In the genomic region with DNA sequence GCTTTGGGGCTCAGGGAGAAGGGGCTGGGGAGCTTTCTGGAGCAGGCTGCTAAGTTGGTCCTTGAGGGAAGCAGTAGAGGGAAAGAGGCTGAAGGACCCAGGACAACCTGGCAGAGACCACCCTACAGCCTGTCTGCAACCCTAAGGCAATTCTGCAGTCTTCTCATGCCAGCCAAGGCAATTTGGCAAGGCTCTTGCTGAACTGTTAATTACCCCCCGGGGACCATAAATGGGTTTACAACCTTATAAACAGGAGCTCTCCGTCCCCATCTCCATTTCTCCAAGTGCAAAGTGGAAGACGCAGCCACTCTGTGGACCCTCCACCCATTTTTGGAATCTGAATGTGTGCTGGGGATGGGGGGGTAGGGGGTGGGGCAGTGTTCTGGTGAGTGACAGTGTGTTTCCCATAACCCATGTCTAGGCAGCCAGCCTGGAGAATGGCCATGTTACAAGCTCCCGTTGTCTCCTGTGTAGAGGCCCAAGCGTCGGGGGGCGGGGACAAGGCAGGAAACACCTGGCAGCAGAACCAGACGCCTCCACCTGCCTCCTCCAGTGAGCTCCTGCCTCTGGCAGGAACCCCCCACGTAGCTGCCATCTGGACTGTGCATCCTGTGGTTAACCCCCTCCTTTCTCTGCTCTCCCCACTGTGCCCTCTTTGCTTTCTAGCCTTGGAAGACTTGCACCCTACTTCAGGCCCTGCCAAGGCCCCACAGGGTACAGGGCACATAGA, we compare ENCODE assay signal across 10 mouse cellular contexts. TPM values are rescaled to one million over a fixed set of nuclear protein-coding genes. Genes with fewer than 3 reads are reported as not detected.
DNase-seq lines count a peak whose midpoint lies in the region; ATAC-seq lines count a peak whose summit lies in the region.
"Had no signal": no experiment of that assay in that cellular context is flagged by ENCODE, and none has a peak within 500 bp of the region (broad histone marks: within the 10 kb centered on the region; RNA-seq: fewer than 3 reads in every experiment).

No protein-coding gene starts in this region.

- H3K27ac ChIP-seq in hindbrain, embryonic 10.5 days = peak overlapping the region; percentile 66
- H3K27ac ChIP-seq: midbrain, embryonic 12.5 days had no signal

- peaks cover 20% of the 10 kb centered on the region for H3K27me3 ChIP-seq in hindbrain, embryonic 10.5 days (ENCODE audit: insufficient read depth, poor library complexity, severe bottlenecking)
- H3K27me3 ChIP-seq: midbrain, embryonic 12.5 days had no signal

- no peak overlapping the region for H3K4me3 ChIP-seq in hindbrain, embryonic 10.5 days
- H3K4me3 ChIP-seq: midbrain, embryonic 12.5 days had no signal

- H3K4me1 ChIP-seq in hindbrain, embryonic 10.5 days (replicated peaks) = peaks cover 37% of the 10 kb centered on the region

- H3K9me3 ChIP-seq in hindbrain, embryonic 10.5 days = peaks cover 3% of the 10 kb centered on the region; the same call in 1 of the 2 replicates
- H3K9me3 ChIP-seq: midbrain, embryonic 12.5 days had no signal

- WGBS in hindbrain, embryonic 10.5 days = 46% methylated on average over 9 of the region's 9 CpGs

- peak; percentile 32 for DNase-seq in cerebellum, adult 11 months
- DNase-seq in testis, postnatal 14 days (ENCODE audit: low spot score) = peak; percentile 47
- DNase-seq in testis, postnatal 10 days (ENCODE audit: low spot score) = no peak
- peak; percentile 34 for DNase-seq in hindbrain, embryonic 10.5 days (ENCODE audit: low spot score)
- DNase-seq in thymus, adult 18-20 months = peak; percentile 92 to 96

- no peaks in the 10 kb centered on the region for H3K36me3 ChIP-seq in hindbrain, embryonic 10.5 days
- H3K36me3 ChIP-seq: midbrain, embryonic 12.5 days had no signal

- ATAC-seq in cerebellum, adult (ENCODE audit: insufficient number of reproducible peaks, low FRiP score, low TSS enrichment) = no peak
- peak; percentile 77 for ATAC-seq in megakaryocyte progenitor cell, adult 5-6 weeks (replicated peaks; ENCODE audit: poor library complexity)
- no peak for ATAC-seq in erythroid progenitor cell, adult 5-6 weeks (replicated peaks; ENCODE audit: low FRiP score, poor library complexity, severe bottlenecking)

RNA-seq across cellular contexts. Expression of gene Fam163b, which starts 20.5 kb away (rescaled TPM):
- 0.26 TPM in 2 replicates for polyA plus RNA-seq in hindbrain, embryonic 10.5 days (2016; fragmentation: Nextera tagmentation; extraction: Ambion mirVana)
- total RNA-seq in megakaryocyte progenitor cell, adult 5-6 weeks (2015) = not detected in 2 replicates
- total RNA-seq in megakaryocyte progenitor cell, adult 5-6 weeks (2017) = not detected in 2 replicates
- not detected in 2 replicates for total RNA-seq in erythroid progenitor cell, adult 5-6 weeks (2015; ENCODE audit: low replicate concordance)
- total RNA-seq in erythroid progenitor cell, adult 5-6 weeks (2017; ENCODE audit: low replicate concordance) = not detected in 2 replicates
- polyA plus RNA-seq: C2C12 had no signal

RNA-seq across cellular contexts. Expression of gene Adamtsl2, which starts 42.6 kb away (rescaled TPM):
- 4.0 and 7.0 TPM in 2 replicates for polyA plus RNA-seq in hindbrain, embryonic 10.5 days (2016; fragmentation: Nextera tagmentation; extraction: Ambion mirVana)
- total RNA-seq in megakaryocyte progenitor cell, adult 5-6 weeks (2015) = not detected in 2 replicates
- not detected in 2 replicates for total RNA-seq in megakaryocyte progenitor cell, adult 5-6 weeks (2017)
- not detected in 2 replicates for total RNA-seq in erythroid progenitor cell, adult 5-6 weeks (2015; ENCODE audit: low replicate concordance)
- not detected in 2 replicates for total RNA-seq in erythroid progenitor cell, adult 5-6 weeks (2017; ENCODE audit: low replicate concordance)

RNA-seq across cellular contexts. Expression of gene Dbh, which starts 43.2 kb away (rescaled TPM):
- polyA plus RNA-seq in hindbrain, embryonic 10.5 days (2016; fragmentation: Nextera tagmentation; extraction: Ambion mirVana) = 4.3 and 4.9 TPM in 2 replicates
- total RNA-seq in megakaryocyte progenitor cell, adult 5-6 weeks (2015) = not detected in 2 replicates
- not detected in 2 replicates for total RNA-seq in megakaryocyte progenitor cell, adult 5-6 weeks (2017)
- total RNA-seq in erythroid progenitor cell, adult 5-6 weeks (2015; ENCODE audit: low replicate concordance) = not detected in 2 replicates
- not detected in 2 replicates for total RNA-seq in erythroid progenitor cell, adult 5-6 weeks (2017; ENCODE audit: low replicate concordance)

RNA-seq across cellular contexts. Expression of gene Mymk, which starts 49.8 kb away (rescaled TPM):
- polyA plus RNA-seq in hindbrain, embryonic 10.5 days (2016; fragmentation: Nextera tagmentation; extraction: Ambion mirVana) = 0.11 and 0.29 TPM in 2 replicates
- not detected in 2 replicates for total RNA-seq in megakaryocyte progenitor cell, adult 5-6 weeks (2015)
- not detected in 2 replicates for total RNA-seq in megakaryocyte progenitor cell, adult 5-6 weeks (2017)
- total RNA-seq in erythroid progenitor cell, adult 5-6 weeks (2015; ENCODE audit: low replicate concordance) = not detected in 2 replicates
- total RNA-seq in erythroid progenitor cell, adult 5-6 weeks (2017; ENCODE audit: low replicate concordance) = not detected in 2 replicates
